In genomic region chr1:93825105-93825674, GRCm38 (mm10) we compare ENCODE assay signal across 8 mouse cellular contexts. TPM values are rescaled to one million over a fixed set of nuclear protein-coding genes. Genes with fewer than 3 reads are reported as not detected.
DNase-seq lines count a peak whose midpoint lies in the region; ATAC-seq lines count a peak whose summit lies in the region.

No protein-coding gene starts in this region.

- H3K4me2 ChIP-seq in hindbrain, embryonic 12.5 days (replicated peaks), result peak overlapping the region; percentile 81

- peak; percentile 98 for DNase-seq in NIH3T3 (ENCODE audit: low read depth)
- peak; percentile 96 to 97 for DNase-seq in cerebellum, postnatal 10 days
- peak; percentile 91 to 94 for DNase-seq in frontal cortex, postnatal 10 days (ENCODE audit: low spot score in 2 of 2)
- peak; percentile 96 for DNase-seq in layer of hippocampus, postnatal 14 days (ENCODE audit: low spot score in 2 of 2)
- peak; percentile 94 for DNase-seq in lung, postnatal 14 days
- DNase-seq in retina, adult 2 months (ENCODE audit: low read depth, low spot score), result peak; percentile 90
- peak; percentile 94 to 95 for DNase-seq in thymus, postnatal 36 days

- WGBS in hindbrain, embryonic 12.5 days, result under 1% methylated on average over 30 of the region's 30 CpGs

- H3K27me3 ChIP-seq in hindbrain, embryonic 12.5 days, result no peaks in the 10 kb centered on the region

- peak overlapping the region; percentile 55 for H3K9ac ChIP-seq in hindbrain, embryonic 12.5 days

- peak overlapping the region; percentile 89 for H3K27ac ChIP-seq in hindbrain, embryonic 12.5 days

- H3K9me3 ChIP-seq in hindbrain, embryonic 12.5 days (replicated peaks), result no peaks in the 10 kb centered on the region

- ATAC-seq in hindbrain, embryonic 12.5 days (ENCODE audit: low FRiP score), result peak; percentile 97

- peaks cover 14% of the 10 kb centered on the region; the same call in 1 of the 2 replicates for H3K36me3 ChIP-seq in hindbrain, embryonic 12.5 days

- peaks cover 14% of the 10 kb centered on the region for H3K4me1 ChIP-seq in hindbrain, embryonic 12.5 days

- peak overlapping the region; percentile 45 for H3K4me3 ChIP-seq in hindbrain, embryonic 12.5 days

RNA-seq across cellular contexts. Expression of gene D2hgdh, which starts 0.5 kb away (rescaled TPM):
- 16.8 and 17.0 TPM in 2 replicates for polyA plus RNA-seq in hindbrain, embryonic 12.5 days (2016; fragmentation: Nextera tagmentation; extraction: Ambion mirVana)
- total RNA-seq in layer of hippocampus, postnatal 14 days (2021), result 10 to 100 TPM; 16.5 to 16.6 TPM

RNA-seq across cellular contexts. Expression of gene Ing5, which starts 21.4 kb away (rescaled TPM):
- polyA plus RNA-seq in hindbrain, embryonic 12.5 days (2016; fragmentation: Nextera tagmentation; extraction: Ambion mirVana), result 15.0 and 15.8 TPM in 2 replicates
- total RNA-seq in layer of hippocampus, postnatal 14 days (2021), result 10 to 100 TPM in 1 of 2 experiments, 1 to 10 TPM in 1; 9.0 to 11.1 TPM

RNA-seq across cellular contexts. Expression of gene Dtymk, which starts 23.5 kb away (rescaled TPM):
- 193 and 194 TPM in 2 replicates for polyA plus RNA-seq in hindbrain, embryonic 12.5 days (2016; fragmentation: Nextera tagmentation; extraction: Ambion mirVana)
- 10 to 100 TPM; 56.8 to 64.0 TPM for total RNA-seq in layer of hippocampus, postnatal 14 days (2021)

RNA-seq across cellular contexts. Expression of gene Gal3st2, which starts 35.9 kb away (rescaled TPM):
- polyA plus RNA-seq in hindbrain, embryonic 12.5 days (2016; fragmentation: Nextera tagmentation; extraction: Ambion mirVana), result not detected in 2 replicates
- total RNA-seq in layer of hippocampus, postnatal 14 days (2021), result under 1 TPM in 1 of 2 experiments, not detected in 1; 0.78 TPM

Comparison
In these comparisons a context has a peak if more than half of its experiments do, and no peak if none do; other contexts are left out.
1. Peak in every context shown above with its lines: DNase-seq, ATAC-seq, H3K4me3 ChIP-seq and H3K27ac ChIP-seq.